In the genomic region with DNA sequence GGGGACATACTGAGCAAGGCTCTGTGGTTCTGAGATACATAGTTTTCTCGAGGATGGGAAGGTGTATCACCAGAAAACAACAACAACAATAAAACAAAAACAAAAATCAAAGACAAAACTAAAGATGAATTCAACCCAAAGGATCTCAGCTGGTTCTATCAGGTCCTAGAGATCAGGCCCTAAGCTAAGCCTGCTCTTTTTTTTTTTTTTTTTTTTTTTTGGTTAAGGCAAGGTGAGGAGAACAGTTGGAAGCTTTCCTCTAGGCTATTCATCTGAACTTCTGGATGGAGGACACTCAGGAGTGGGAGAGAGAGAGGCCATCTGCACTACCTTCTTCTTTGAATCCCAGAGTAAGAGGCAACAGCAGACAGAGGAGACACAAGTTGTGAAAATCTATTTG, we compare ENCODE assay signal across 25 mouse cellular contexts. TPM values are rescaled to one million over a fixed set of nuclear protein-coding genes. Genes with fewer than 3 reads are reported as not detected.
DNase-seq lines count a peak whose midpoint lies in the region; ATAC-seq and TF ChIP-seq lines count a peak whose summit lies in the region.
"Had no signal": no experiment of that assay in that cellular context is flagged by ENCODE, and none has a peak within 500 bp of the region (broad histone marks: within the 10 kb centered on the region; RNA-seq: fewer than 3 reads in every experiment).

No protein-coding gene starts in this region.

- peak overlapping the region; percentile 11; the same call in 1 of the 2 replicates for H3K4me2 ChIP-seq in limb, embryonic 11.5 days (ENCODE audit: low read depth, severe bottlenecking)
- peak overlapping the region; percentile 16; the same call in 1 of the 2 replicates for H3K4me2 ChIP-seq in hindbrain, postnatal 0 days (ENCODE audit: low read depth, low read length)
- peak overlapping the region; percentile 60 for H3K4me2 ChIP-seq in stomach, embryonic 16.5 days (ENCODE audit: low read depth, low read length)
- H3K4me2 ChIP-seq: forebrain, embryonic 13.5 days; heart, embryonic 15.5 days; kidney, embryonic 15.5 days; liver, embryonic 15.5 days; midbrain, embryonic 11.5 days had no signal

- H3K4me3 ChIP-seq in limb, embryonic 11.5 days (ENCODE audit: low read depth, low read length): no peak overlapping the region
- H3K4me3 ChIP-seq in limb, embryonic 10.5 days: no peak overlapping the region
- H3K4me3 ChIP-seq in brown adipose tissue, adult 24 weeks (ENCODE audit: insufficient read depth, low read depth, low read length): no peak overlapping the region
- no peak overlapping the region for H3K4me3 ChIP-seq in hindbrain, postnatal 0 days (ENCODE audit: low read length)
- H3K4me3 ChIP-seq in stomach, embryonic 16.5 days (replicated peaks; ENCODE audit: low read length): peak overlapping the region; percentile 18
- H3K4me3 ChIP-seq: forebrain, embryonic 13.5 days; gastrocnemius, adult 2 months; heart, embryonic 15.5 days; kidney, embryonic 15.5 days; liver, embryonic 15.5 days had no signal

- H3K36me3 ChIP-seq in limb, embryonic 11.5 days (ENCODE audit: control insufficient read depth, insufficient read depth, low read length): no peaks in the 10 kb centered on the region
- no peaks in the 10 kb centered on the region for H3K36me3 ChIP-seq in limb, embryonic 10.5 days
- H3K36me3 ChIP-seq in hindbrain, postnatal 0 days (ENCODE audit: insufficient read depth, low read length): no peaks in the 10 kb centered on the region
- no peaks in the 10 kb centered on the region for H3K36me3 ChIP-seq in stomach, embryonic 16.5 days (ENCODE audit: control insufficient read depth, insufficient read depth, low read length)
- H3K36me3 ChIP-seq: heart, embryonic 15.5 days; kidney, embryonic 15.5 days; liver, embryonic 15.5 days had no signal

- WGBS in limb, embryonic 11.5 days: 32% methylated on average over 1 of the region's 1 CpGs
- 20% methylated on average over 1 of the region's 1 CpGs for WGBS in limb, embryonic 10.5 days
- WGBS in hindbrain, postnatal 0 days: 15% methylated on average over 1 of the region's 1 CpGs
- 30% methylated on average over 1 of the region's 1 CpGs for WGBS in stomach, embryonic 16.5 days

- TF ChIP-seq CTCF in hindbrain, postnatal 0 days (IDR thresholded peaks at IDR 0.05; ENCODE audit: low read depth): no peak

- DNase-seq in limb, embryonic 11.5 days (ENCODE audit: low spot score): no peak
- no peak for DNase-seq in limb, embryonic 10.5 days (ENCODE audit: low spot score)
- DNase-seq in hindbrain, postnatal 0 days (ENCODE audit: low spot score): no peak
- no peak for DNase-seq in left cerebral cortex, adult 9 months (ENCODE audit: low spot score in 2 of 2)
- DNase-seq in adrenal gland, postnatal 4 days (ENCODE audit: low spot score in 2 of 2): no peak
- DNase-seq: adrenal gland, postnatal 10 days; cerebellum, adult 8-10 months; gastrocnemius, adult 2 months; heart, postnatal 36 days; kidney, postnatal 36 days; liver; thymus, postnatal 14 days had no signal

- no peak overlapping the region for H3K9ac ChIP-seq in limb, embryonic 11.5 days (ENCODE audit: low read length)
- no peak overlapping the region for H3K9ac ChIP-seq in hindbrain, postnatal 0 days (replicated peaks; ENCODE audit: low read length)
- peak overlapping the region; percentile 56 for H3K9ac ChIP-seq in stomach, embryonic 16.5 days (ENCODE audit: low read length)
- H3K9ac ChIP-seq: forebrain, embryonic 13.5 days; heart, embryonic 15.5 days; kidney, embryonic 15.5 days; liver, embryonic 15.5 days had no signal

- H3K4me1 ChIP-seq in limb, embryonic 11.5 days (ENCODE audit: control insufficient read depth, insufficient read depth, low read length): peaks cover 40% of the 10 kb centered on the region
- H3K4me1 ChIP-seq in limb, embryonic 10.5 days: peaks cover 90% of the 10 kb centered on the region
- H3K4me1 ChIP-seq in brown adipose tissue, adult 24 weeks (ENCODE audit: control insufficient read depth, insufficient read depth, insufficient read length, low read length): 0 out of 2 replicates have a peak, but pooled peaks cover 5% of the 10 kb centered on the region
- H3K4me1 ChIP-seq in hindbrain, postnatal 0 days (ENCODE audit: insufficient read depth, low read length): no peaks in the 10 kb centered on the region
- H3K4me1 ChIP-seq in stomach, embryonic 16.5 days (ENCODE audit: control insufficient read depth, insufficient read depth, low read length): peaks cover 35% of the 10 kb centered on the region
- H3K4me1 ChIP-seq: forebrain, embryonic 13.5 days; liver, embryonic 15.5 days had no signal

- no peak overlapping the region for H3K27ac ChIP-seq in limb, embryonic 11.5 days (replicated peaks; ENCODE audit: low read depth, low read length)
- H3K27ac ChIP-seq in limb, embryonic 10.5 days: no peak overlapping the region
- peak overlapping the region; percentile 35 for H3K27ac ChIP-seq in brown adipose tissue, adult 24 weeks (replicated peaks; ENCODE audit: low read depth, low read length)
- H3K27ac ChIP-seq in hindbrain, postnatal 0 days: no peak overlapping the region
- H3K27ac ChIP-seq in stomach, embryonic 16.5 days (ENCODE audit: low read length): peak overlapping the region; percentile 87
- H3K27ac ChIP-seq: forebrain, embryonic 13.5 days; gastrocnemius, adult 2 months; heart, embryonic 15.5 days; kidney, embryonic 15.5 days; liver, embryonic 15.5 days had no signal

- ATAC-seq in limb, embryonic 11.5 days (ENCODE audit: insufficient number of reproducible peaks, low FRiP score, low TSS enrichment, low read depth): no peak
- no peak for ATAC-seq in hindbrain, postnatal 0 days
- no peak for ATAC-seq in stomach, embryonic 16.5 days (ENCODE audit: insufficient read depth, low FRiP score)
- ATAC-seq: forebrain, embryonic 13.5 days; intestine, embryonic 16.5 days had no signal

- no peaks in the 10 kb centered on the region for H3K9me3 ChIP-seq in limb, embryonic 11.5 days (ENCODE audit: control insufficient read depth, low read length)
- H3K9me3 ChIP-seq in limb, embryonic 10.5 days (replicated peaks): no peaks in the 10 kb centered on the region
- H3K9me3 ChIP-seq in hindbrain, postnatal 0 days (ENCODE audit: low read length): no peaks in the 10 kb centered on the region
- no peaks in the 10 kb centered on the region for H3K9me3 ChIP-seq in stomach, embryonic 16.5 days (replicated peaks; ENCODE audit: control insufficient read depth, low read length)
- H3K9me3 ChIP-seq: forebrain, embryonic 13.5 days; heart, embryonic 15.5 days; kidney, embryonic 15.5 days; liver, embryonic 15.5 days had no signal

- peaks cover 82% of the 10 kb centered on the region for H3K27me3 ChIP-seq in limb, embryonic 11.5 days (ENCODE audit: control insufficient read depth, insufficient read depth, low read length)
- H3K27me3 ChIP-seq in limb, embryonic 10.5 days (ENCODE audit: low read depth, poor library complexity, severe bottlenecking): peaks cover 100% of the 10 kb centered on the region
- H3K27me3 ChIP-seq in hindbrain, postnatal 0 days (ENCODE audit: insufficient read depth, low read length): peaks cover 80% of the 10 kb centered on the region
- no peaks in the 10 kb centered on the region for H3K27me3 ChIP-seq in stomach, embryonic 16.5 days (ENCODE audit: control insufficient read depth, insufficient read depth, low read length)

RNA-seq across cellular contexts. Expression of gene Hoxc4, which starts 18.8 kb away (rescaled TPM):
- polyA plus RNA-seq in limb, embryonic 11.5 days (2014; fragmentation: Nextera tagmentation; extraction: Ambion mirVana): 5.1 and 6.4 TPM in 2 replicates
- polyA plus RNA-seq in limb, embryonic 10.5 days (2016; fragmentation: Nextera tagmentation; extraction: Ambion mirVana): 9.1 and 9.8 TPM in 2 replicates
- polyA plus RNA-seq in brown adipose tissue, adult 24 weeks (2012; ENCODE audit: insufficient read depth, insufficient read length, missing spikeins): 9.4 and 13.7 TPM in 2 replicates
- 12.5 and 13.1 TPM in 2 replicates for total RNA-seq in hindbrain, postnatal 0 days (2014; rRNA removed)
- polyA plus RNA-seq in hindbrain, postnatal 0 days (2015; fragmentation: Nextera tagmentation; extraction: Ambion mirVana): 33.0 and 35.4 TPM in 2 replicates
- 19.0 and 20.0 TPM in 2 replicates for polyA plus RNA-seq in stomach, embryonic 16.5 days (2015; fragmentation: Nextera tagmentation; extraction: Ambion mirVana)
- total RNA-seq in adrenal gland, postnatal 4 days (2021): 10 to 100 TPM; 11.3 to 13.4 TPM
- total RNA-seq: heart, postnatal 36 days; layer of hippocampus, adult 8-10 months; left cerebral cortex, adult 18-20 months; left cerebral cortex, postnatal 36 days had no signal
- polyA plus RNA-seq: forebrain, embryonic 13.5 days; midbrain, embryonic 11.5 days; midbrain, postnatal 0 days had no signal

RNA-seq across cellular contexts. Expression of gene Hoxc6, which starts 39.5 kb away (rescaled TPM):
- polyA plus RNA-seq in limb, embryonic 11.5 days (2014; fragmentation: Nextera tagmentation; extraction: Ambion mirVana): 9.5 and 10.9 TPM in 2 replicates
- polyA plus RNA-seq in limb, embryonic 10.5 days (2016; fragmentation: Nextera tagmentation; extraction: Ambion mirVana): 10.1 and 10.2 TPM in 2 replicates
- polyA plus RNA-seq in brown adipose tissue, adult 24 weeks (2012; ENCODE audit: insufficient read depth, insufficient read length, missing spikeins): 17.1 and 21.7 TPM in 2 replicates
- 0.43 and 1.4 TPM in 2 replicates for total RNA-seq in hindbrain, postnatal 0 days (2014; rRNA removed)
- 0.59 and 1.2 TPM in 2 replicates for polyA plus RNA-seq in hindbrain, postnatal 0 days (2015; fragmentation: Nextera tagmentation; extraction: Ambion mirVana)
- 3.3 and 3.8 TPM in 2 replicates for polyA plus RNA-seq in stomach, embryonic 16.5 days (2015; fragmentation: Nextera tagmentation; extraction: Ambion mirVana)
- 10 to 100 TPM; 40.3 to 41.5 TPM for total RNA-seq in adrenal gland, postnatal 4 days (2021)
- total RNA-seq: layer of hippocampus, adult 8-10 months; left cerebral cortex, adult 18-20 months; left cerebral cortex, postnatal 36 days; midbrain, postnatal 0 days had no signal
- polyA plus RNA-seq: forebrain, embryonic 13.5 days; midbrain, embryonic 11.5 days; midbrain, postnatal 0 days had no signal

RNA-seq across cellular contexts. Expression of gene Hoxc8, which starts 47.2 kb away (rescaled TPM):
- polyA plus RNA-seq in limb, embryonic 11.5 days (2014; fragmentation: Nextera tagmentation; extraction: Ambion mirVana): 4.6 and 4.8 TPM in 2 replicates
- 5.1 and 6.0 TPM in 2 replicates for polyA plus RNA-seq in limb, embryonic 10.5 days (2016; fragmentation: Nextera tagmentation; extraction: Ambion mirVana)
- 8.9 and 9.8 TPM in 2 replicates for polyA plus RNA-seq in brown adipose tissue, adult 24 weeks (2012; ENCODE audit: insufficient read depth, insufficient read length, missing spikeins)
- total RNA-seq in hindbrain, postnatal 0 days (2014; rRNA removed): 0.26 TPM in 1 of 2 replicates, not detected in the other
- not detected in 2 replicates for polyA plus RNA-seq in hindbrain, postnatal 0 days (2015; fragmentation: Nextera tagmentation; extraction: Ambion mirVana)
- polyA plus RNA-seq in stomach, embryonic 16.5 days (2015; fragmentation: Nextera tagmentation; extraction: Ambion mirVana): 2.0 and 2.5 TPM in 2 replicates
- total RNA-seq in adrenal gland, postnatal 4 days (2021): 10 to 100 TPM; 22.2 to 22.7 TPM
- total RNA-seq: heart, postnatal 36 days; layer of hippocampus, adult 8-10 months; left cerebral cortex, adult 18-20 months; left cerebral cortex, postnatal 36 days; midbrain, postnatal 0 days had no signal
- polyA plus RNA-seq: embryonic facial prominence, embryonic 14.5 days; forebrain, embryonic 13.5 days; heart, embryonic 15.5 days; midbrain, embryonic 11.5 days; midbrain, postnatal 0 days had no signal

Comparison
In these comparisons a context has a peak if more than half of its experiments do, and no peak if none do; other contexts are left out.
1. H3K27ac ChIP-seq: peak in brown adipose tissue, adult 24 weeks (single experiment) and stomach, embryonic 16.5 days (single experiment); none in limb, embryonic 11.5 days (single experiment), limb, embryonic 10.5 days (single experiment) and hindbrain, postnatal 0 days (single experiment).
2. Peak in every context shown above with its lines, with median percentiles within 50 percentile points of each other: H3K4me2 ChIP-seq.